Mouse (Mus musculus): Measurements from ENCODE around the gene Oaz3.

Oaz3 gene

DNA sequence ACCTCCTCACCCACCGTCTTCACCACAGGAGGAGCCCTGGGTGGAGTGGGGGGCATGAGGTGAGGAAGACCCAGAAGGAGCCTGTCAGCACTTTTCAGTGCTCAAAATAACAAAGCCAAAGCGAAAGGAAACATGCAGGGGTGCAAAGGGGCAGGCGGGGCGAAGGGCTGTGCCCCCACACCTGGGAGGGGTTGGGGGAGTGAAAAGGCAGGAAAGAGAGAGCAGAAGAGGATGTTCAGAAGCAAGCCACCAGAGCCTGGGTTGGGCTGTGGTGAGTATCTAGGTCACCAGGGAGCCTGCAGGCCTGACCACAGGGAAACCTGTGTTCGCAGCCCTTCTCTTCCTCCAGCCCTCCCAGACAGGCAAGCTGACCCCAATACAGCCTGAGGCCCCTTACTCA is 55.7 kb downstream of the Oaz3 start:
- no peak for DNase-seq (ENCODE audit: low read depth, low spot score)

- no peak for DNase-seq (ENCODE audit: low read depth, low spot score)
These were observed 56.3 kb downstream of the Oaz3 start for GRCm38 (mm10) chr3:94387391-94387790.

GRCm38 (mm10) chr3:94386671-94387070 is 57.0 kb downstream of the Oaz3 start:
- DNase-seq (ENCODE audit: low read depth, low spot score), result no peak

DNA sequence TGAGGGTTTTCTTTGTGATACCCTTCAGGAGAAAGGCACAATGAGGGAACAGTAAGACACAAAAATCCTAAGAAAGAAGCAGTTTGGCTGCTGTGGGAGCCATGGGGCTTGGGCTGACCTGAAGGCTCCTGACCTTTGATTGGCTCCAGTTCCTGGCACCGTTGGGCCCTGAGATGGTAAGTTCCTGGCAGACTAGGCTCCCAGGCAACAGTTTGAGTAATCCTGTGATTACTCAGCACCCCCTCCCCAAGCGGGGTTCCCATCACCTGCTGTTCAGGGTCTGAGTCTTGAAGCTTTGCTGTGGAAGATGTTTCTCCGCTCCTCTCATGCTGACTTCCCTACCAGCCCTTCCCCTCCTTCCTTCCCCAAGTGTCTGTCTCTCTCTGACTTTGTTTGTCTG is 60.2 kb downstream of the Oaz3 start:
- no peak for DNase-seq (ENCODE audit: low read depth, low spot score)
